Mouse (Mus musculus): Measurements from ENCODE around the gene Rab6b. TPM values are rescaled to one million over a fixed set of nuclear protein-coding genes. Genes with fewer than 3 reads are reported as not detected.

Gene Rab6b
- total and polyA plus RNA-seq, 3 experiments, result 0.16 TPM; not detected in 2

DNA sequence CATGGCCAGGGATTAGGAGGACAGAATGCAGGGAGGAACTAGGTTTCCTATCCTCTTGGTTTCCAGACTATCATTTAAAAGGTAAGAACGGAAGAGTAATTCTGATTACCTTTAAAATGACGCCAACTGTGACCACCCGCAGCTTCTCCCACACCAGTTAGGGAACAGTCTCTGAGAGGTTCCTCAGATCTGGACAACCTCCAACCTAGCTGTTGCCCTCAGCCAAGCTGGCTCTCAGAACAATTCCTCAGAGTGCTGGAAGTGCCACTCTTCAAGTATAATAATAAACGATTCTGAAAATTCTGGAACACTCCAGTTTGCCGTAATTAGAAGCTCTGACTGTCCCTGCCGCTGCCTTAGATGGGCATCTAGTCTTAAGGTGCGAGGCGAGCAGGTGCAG, 74.4 kb downstream of the Rab6b start:
- ATAC-seq (ENCODE audit: extremely low read depth, insufficient number of reproducible peaks, low FRiP score, poor library complexity, severe bottlenecking), result no peak
- DNase-seq (ENCODE audit: low spot score), result no peak
- Histone ChIP-seq H3K4me1 (ENCODE audit: insufficient read depth, low read depth, low read length) (peaks cover 28% of the 10 kb centered on the region), H3K27me3 (ENCODE audit: insufficient read depth, low read length) (no peaks in the 10 kb centered on the region), H3K9me3 (replicated peaks) (no peaks in the 10 kb centered on the region), H3K36me3 (replicated peaks) (peaks cover 37% of the 10 kb centered on the region), H3K4me3 (ENCODE audit: low read depth, low read length) (no peak overlapping the region)
- TF ChIP-seq CTCF (IDR thresholded peaks at IDR 0.05; ENCODE audit: low read depth, low read length), result no peak
- no peak for TF ChIP-seq POLR2AphosphoS5 (IDR thresholded peaks at IDR 0.05; ENCODE audit: insufficient replicate concordance, low read depth, low read length)
- TF ChIP-seq TAL1 (conservative IDR thresholded peaks at IDR 0.05; ENCODE audit: low read depth, low read length), result no peak
- TF ChIP-seq GATA1 (IDR thresholded peaks at IDR 0.05; ENCODE audit: borderline replicate concordance, low read length), result no peak
- no peak for TF ChIP-seq GATA2 (IDR thresholded peaks at IDR 0.05; ENCODE audit: borderline replicate concordance, low read depth, low read length)

DNA sequence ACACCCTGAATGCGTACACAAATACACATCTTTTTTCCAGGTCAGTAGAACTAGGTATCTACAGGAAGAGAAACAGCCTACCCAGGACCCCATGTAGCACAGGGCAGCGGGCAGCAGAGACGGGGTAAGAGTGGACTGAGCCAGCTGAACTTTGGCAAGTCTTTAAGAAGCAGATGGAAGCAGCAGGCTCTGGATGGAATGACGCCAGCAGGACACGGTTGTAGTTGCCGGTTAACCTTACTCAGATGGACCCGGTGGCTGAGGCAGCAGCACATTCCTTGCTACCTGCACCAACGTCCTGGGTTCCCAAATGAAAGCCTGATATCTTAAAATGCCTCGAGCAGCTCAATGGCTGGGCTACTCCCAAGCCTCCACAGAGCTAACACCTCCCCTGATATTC, 75.2 kb downstream of the Rab6b start:
- DNase-seq (ENCODE audit: low spot score) (no peak), ATAC-seq (ENCODE audit: extremely low read depth, insufficient number of reproducible peaks, low FRiP score, poor library complexity, severe bottlenecking) (no peak)
- Histone ChIP-seq H3K9me3 (replicated peaks) (no peaks in the 10 kb centered on the region), H3K4me3 (ENCODE audit: low read depth, low read length) (no peak overlapping the region), H3K36me3 (replicated peaks) (peaks cover 45% of the 10 kb centered on the region), H3K27me3 (ENCODE audit: insufficient read depth, low read length) (no peaks in the 10 kb centered on the region), H3K4me1 (ENCODE audit: insufficient read depth, low read depth, low read length) (peaks cover 23% of the 10 kb centered on the region)
- no peak for TF ChIP-seq POLR2AphosphoS5 (IDR thresholded peaks at IDR 0.05; ENCODE audit: insufficient replicate concordance, low read depth, low read length)
- TF ChIP-seq TAL1 (conservative IDR thresholded peaks at IDR 0.05; ENCODE audit: low read depth, low read length), result no peak
- no peak for TF ChIP-seq CTCF (IDR thresholded peaks at IDR 0.05; ENCODE audit: low read depth, low read length)
- no peak for TF ChIP-seq GATA1 (IDR thresholded peaks at IDR 0.05; ENCODE audit: borderline replicate concordance, low read length)
- no peak for TF ChIP-seq GATA2 (IDR thresholded peaks at IDR 0.05; ENCODE audit: borderline replicate concordance, low read depth, low read length)

DNA sequence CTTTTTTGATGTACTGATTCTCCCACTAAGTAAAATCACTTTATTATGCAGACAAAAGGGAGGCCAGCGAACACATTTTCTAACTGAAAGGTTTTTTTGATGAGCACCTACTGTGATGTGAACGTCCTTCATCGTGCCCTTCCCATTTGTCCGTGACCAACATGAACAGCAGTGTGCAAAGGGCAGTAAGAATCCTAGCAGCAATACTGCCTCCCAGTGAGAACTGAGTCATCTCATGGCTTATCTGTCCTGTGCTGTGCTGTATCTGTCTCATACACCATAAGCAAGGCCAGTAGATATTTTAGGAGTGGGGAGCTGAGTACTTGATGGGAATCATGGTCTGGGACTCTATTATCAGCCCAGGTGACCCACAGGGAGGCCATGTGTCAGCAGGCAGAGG, 76.8 kb downstream of the Rab6b start:
- DNase-seq (ENCODE audit: low spot score) (no peak), ATAC-seq (ENCODE audit: extremely low read depth, insufficient number of reproducible peaks, low FRiP score, poor library complexity, severe bottlenecking) (no peak)
- H3K9me3 ChIP-seq (replicated peaks), result no peaks in the 10 kb centered on the region
- peaks cover 62% of the 10 kb centered on the region for H3K36me3 ChIP-seq (replicated peaks)
- no peak overlapping the region for H3K4me3 ChIP-seq (ENCODE audit: low read depth, low read length)
- H3K4me1 ChIP-seq (ENCODE audit: insufficient read depth, low read depth, low read length), result peaks cover 19% of the 10 kb centered on the region
- TF ChIP-seq GATA2 (IDR thresholded peaks at IDR 0.05; ENCODE audit: borderline replicate concordance, low read depth, low read length) (no peak), GATA1 (IDR thresholded peaks at IDR 0.05; ENCODE audit: borderline replicate concordance, low read length) (no peak), CTCF (IDR thresholded peaks at IDR 0.05; ENCODE audit: low read depth, low read length) (no peak), POLR2AphosphoS5 (IDR thresholded peaks at IDR 0.05; ENCODE audit: insufficient replicate concordance, low read depth, low read length) (no peak), TAL1 (conservative IDR thresholded peaks at IDR 0.05; ENCODE audit: low read depth, low read length) (no peak)
- no peaks in the 10 kb centered on the region for H3K27me3 ChIP-seq (ENCODE audit: insufficient read depth, low read length)

DNA sequence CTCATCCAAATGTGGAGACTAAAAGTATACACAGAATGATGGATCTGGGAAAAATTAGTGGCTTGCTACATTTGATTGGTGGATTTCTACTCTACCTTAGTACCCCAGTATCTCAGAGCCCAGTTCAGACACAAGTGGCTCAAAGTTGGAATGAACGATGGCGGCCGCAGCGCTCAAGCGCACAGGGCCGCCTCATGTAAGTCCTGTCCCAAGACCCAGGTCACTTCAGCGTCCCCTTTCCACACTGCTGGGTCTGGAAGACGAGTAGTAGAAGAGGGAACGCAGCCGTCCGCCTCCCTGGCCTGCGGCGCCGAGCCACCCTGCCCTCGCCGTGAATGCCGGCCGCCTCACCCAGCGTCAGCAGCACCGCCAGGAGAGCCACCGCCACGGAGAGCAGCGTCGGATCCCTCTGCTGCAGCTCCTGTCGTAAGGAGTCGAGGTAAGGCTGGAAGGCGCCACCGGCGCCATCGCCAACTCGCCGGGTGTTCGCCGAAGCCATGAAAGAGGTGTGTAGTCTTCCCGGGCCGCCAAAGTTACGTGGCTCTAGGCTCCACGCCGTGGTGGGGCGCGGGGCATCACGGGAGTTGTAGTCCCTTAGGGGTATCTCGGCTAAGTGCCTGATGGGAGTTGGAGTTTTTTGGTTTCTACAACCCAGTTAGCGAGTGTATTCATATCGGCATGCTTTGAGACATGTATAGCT, 90.1 kb downstream of the Rab6b start, which contains the start of gene Srprb:
Gene Srprb, minus strand, starts transcription at position 577 of the 700 bp plus-strand sequence.
- peak; percentile 89 for DNase-seq (ENCODE audit: low spot score)
- 0 out of 2 replicates have a peak, but pooled peaks cover 2% of the 10 kb centered on the region for H3K9me3 ChIP-seq (replicated peaks)
- no peak for TF ChIP-seq CTCF (IDR thresholded peaks at IDR 0.05; ENCODE audit: low read depth, low read length)
- TF ChIP-seq GATA1 (IDR thresholded peaks at IDR 0.05; ENCODE audit: borderline replicate concordance, low read length), result no peak
- TF ChIP-seq POLR2AphosphoS5 (IDR thresholded peaks at IDR 0.05; ENCODE audit: insufficient replicate concordance, low read depth, low read length), result no peak
- TF ChIP-seq GATA2 (IDR thresholded peaks at IDR 0.05; ENCODE audit: borderline replicate concordance, low read depth, low read length), result no peak
- TF ChIP-seq TAL1 (conservative IDR thresholded peaks at IDR 0.05; ENCODE audit: low read depth, low read length), result no peak
- peak within 1 kb of the TSS; percentile 82 for H3K4me3 ChIP-seq (ENCODE audit: low read depth, low read length)
- H3K27me3 ChIP-seq (ENCODE audit: insufficient read depth, low read length), result no peaks in the 10 kb centered on the region
- ATAC-seq (ENCODE audit: extremely low read depth, insufficient number of reproducible peaks, low FRiP score, poor library complexity, severe bottlenecking), result peak; percentile 97
- H3K36me3 ChIP-seq (replicated peaks), result peaks cover 34% of the 10 kb centered on the region
- peaks cover 19% of the 10 kb centered on the region for H3K4me1 ChIP-seq (ENCODE audit: insufficient read depth, low read depth, low read length)

DNA sequence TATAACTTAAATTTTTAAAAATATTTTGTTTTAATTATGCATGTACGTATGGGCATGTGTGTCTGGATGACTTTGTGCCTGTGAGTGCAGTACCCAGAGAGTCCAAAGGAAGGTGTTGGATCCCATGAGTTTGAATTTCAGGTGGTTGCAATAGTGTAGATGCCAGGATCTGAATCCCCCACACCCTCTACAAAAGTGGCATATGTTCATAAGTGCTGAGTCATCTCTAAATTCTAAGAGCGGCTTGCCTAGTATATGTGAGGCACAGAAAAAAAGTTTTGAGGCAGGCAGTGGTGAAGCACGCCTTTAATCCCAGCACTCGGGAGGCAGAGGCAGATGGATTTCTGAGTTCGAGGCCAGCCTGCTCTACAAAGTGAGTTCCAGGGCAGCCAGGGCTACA, 94.2 kb downstream of the Rab6b start:
- 0 out of 2 replicates have a peak, but pooled peaks cover 2% of the 10 kb centered on the region for H3K9me3 ChIP-seq (replicated peaks)
- no peak for DNase-seq (ENCODE audit: low spot score)
- no peak overlapping the region for H3K4me3 ChIP-seq (ENCODE audit: low read depth, low read length)
- ATAC-seq (ENCODE audit: extremely low read depth, insufficient number of reproducible peaks, low FRiP score, poor library complexity, severe bottlenecking), result no peak
- H3K4me1 ChIP-seq (ENCODE audit: insufficient read depth, low read depth, low read length), result peaks cover 21% of the 10 kb centered on the region
- TF ChIP-seq GATA2 (IDR thresholded peaks at IDR 0.05; ENCODE audit: borderline replicate concordance, low read depth, low read length) (no peak), TAL1 (conservative IDR thresholded peaks at IDR 0.05; ENCODE audit: low read depth, low read length) (no peak), POLR2AphosphoS5 (IDR thresholded peaks at IDR 0.05; ENCODE audit: insufficient replicate concordance, low read depth, low read length) (no peak), GATA1 (IDR thresholded peaks at IDR 0.05; ENCODE audit: borderline replicate concordance, low read length) (no peak), CTCF (IDR thresholded peaks at IDR 0.05; ENCODE audit: low read depth, low read length) (no peak)
- H3K27me3 ChIP-seq (ENCODE audit: insufficient read depth, low read length), result peaks cover 5% of the 10 kb centered on the region; the same call in 1 of the 2 replicates
- no peaks in the 10 kb centered on the region for H3K36me3 ChIP-seq (replicated peaks)

DNA sequence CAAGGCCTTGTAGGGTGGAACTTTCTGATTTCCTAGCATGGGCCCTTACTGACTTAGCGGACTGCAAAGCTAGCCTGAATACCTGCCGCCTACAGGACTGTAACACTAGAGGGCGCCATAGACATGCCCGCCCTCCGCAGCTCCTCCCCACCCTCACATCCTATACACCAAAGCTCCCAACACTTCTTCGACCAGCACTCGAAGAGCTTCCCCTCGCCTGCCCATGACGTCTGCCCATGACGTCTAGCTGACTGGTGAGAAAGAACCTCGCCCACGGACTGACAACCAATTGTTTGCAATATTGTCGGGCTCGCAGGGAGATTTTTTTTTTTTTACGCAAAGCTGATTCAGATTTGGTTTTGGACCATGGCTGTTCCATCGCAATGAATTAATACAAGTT, 96.3 kb downstream of the Rab6b start:
- H3K9me3 ChIP-seq (replicated peaks), result 0 out of 2 replicates have a peak, but pooled peaks cover 2% of the 10 kb centered on the region
- ATAC-seq (ENCODE audit: extremely low read depth, insufficient number of reproducible peaks, low FRiP score, poor library complexity, severe bottlenecking), result peak; percentile 80
- no peaks in the 10 kb centered on the region for H3K36me3 ChIP-seq (replicated peaks)
- DNase-seq (ENCODE audit: low spot score), result peak; percentile 64
- H3K4me1 ChIP-seq (ENCODE audit: insufficient read depth, low read depth, low read length), result peaks cover 18% of the 10 kb centered on the region
- H3K4me3 ChIP-seq (ENCODE audit: low read depth, low read length), result no peak overlapping the region; the same call in 1 of the 2 replicates
- H3K27me3 ChIP-seq (ENCODE audit: insufficient read depth, low read length), result peaks cover 11% of the 10 kb centered on the region
- no peak for TF ChIP-seq POLR2AphosphoS5 (IDR thresholded peaks at IDR 0.05; ENCODE audit: insufficient replicate concordance, low read depth, low read length)
- peak; percentile 83 for TF ChIP-seq CTCF (IDR thresholded peaks at IDR 0.05; ENCODE audit: low read depth, low read length)
